Mouse (Mus musculus): Measurements from ENCODE around the gene Etfb.
"Not testable (repeated sequence)": the region's sequence is repeated elsewhere in the genome, so short reads cannot be mapped to it uniquely, and the experiment has no call there.

Gene Etfb

DNA sequence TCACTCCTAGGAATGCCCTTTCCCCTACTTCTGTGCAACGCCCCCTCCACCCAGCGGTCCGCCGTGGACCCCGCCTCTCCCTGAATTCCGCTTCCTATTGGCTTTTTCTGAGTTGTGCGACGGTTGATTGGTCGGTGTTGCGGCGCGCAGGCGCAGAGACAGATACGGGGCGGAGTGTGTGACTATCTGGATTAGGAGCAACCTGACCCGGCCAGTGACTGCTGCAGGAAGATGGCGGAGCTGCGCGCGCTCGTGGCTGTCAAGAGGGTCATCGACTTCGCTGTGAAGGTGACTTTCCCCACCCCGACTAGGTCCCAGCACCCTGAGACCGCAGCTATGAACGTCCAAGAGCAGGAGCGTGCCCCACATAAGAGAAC is at the start of gene Etfb, which contains the start of gene Gm45233:
Gene Etfb (plus strand): TSS at position 167 of the 377 bp plus-strand sequence.
Gene Gm45233 (plus strand): TSS at position 212 of the 377 bp plus-strand sequence.
- DNase-seq (ENCODE audit: low spot score), result peak; percentile 93

DNA sequence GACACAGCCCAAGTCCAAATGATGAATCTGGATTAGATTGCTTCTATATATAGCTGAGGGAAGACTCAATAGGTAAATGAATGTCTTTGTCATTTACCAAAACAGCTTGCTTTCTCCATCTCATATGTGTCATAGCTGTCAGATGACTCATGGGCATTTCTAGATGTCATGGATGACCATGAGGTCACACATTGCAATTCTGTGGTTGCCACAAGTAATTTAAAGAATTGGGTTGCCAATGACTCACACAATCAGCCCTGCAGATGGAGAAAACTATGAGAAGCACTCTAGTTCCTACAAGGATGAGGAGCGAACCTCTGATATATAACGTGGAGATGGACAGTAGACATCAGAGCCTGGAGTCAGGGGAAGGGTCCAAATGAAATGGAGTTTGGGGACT is 44.4 kb upstream of the Etfb start:
- DNase-seq (ENCODE audit: low spot score), result no peak

DNA sequence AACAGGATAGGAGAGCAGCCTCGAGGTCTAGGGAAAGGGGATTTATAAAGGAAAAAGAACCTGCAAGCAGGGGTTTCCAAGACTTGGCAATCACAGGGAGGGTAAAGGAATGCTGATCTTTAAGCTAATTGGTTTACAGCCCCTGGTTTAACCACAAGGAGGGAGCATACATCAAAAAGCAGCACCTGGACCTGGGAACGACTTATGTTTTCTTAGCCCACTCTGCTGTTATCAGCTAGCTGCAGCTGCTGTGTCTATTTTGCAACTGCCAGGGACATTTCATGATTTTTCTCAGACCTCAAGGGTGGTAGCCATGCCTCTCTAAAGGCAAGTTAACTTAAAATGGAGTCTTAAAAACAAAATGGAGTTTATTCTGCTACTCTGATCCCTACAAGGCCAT is 41.2 kb upstream of the Etfb start:
- no peak for DNase-seq (ENCODE audit: low spot score)

DNA sequence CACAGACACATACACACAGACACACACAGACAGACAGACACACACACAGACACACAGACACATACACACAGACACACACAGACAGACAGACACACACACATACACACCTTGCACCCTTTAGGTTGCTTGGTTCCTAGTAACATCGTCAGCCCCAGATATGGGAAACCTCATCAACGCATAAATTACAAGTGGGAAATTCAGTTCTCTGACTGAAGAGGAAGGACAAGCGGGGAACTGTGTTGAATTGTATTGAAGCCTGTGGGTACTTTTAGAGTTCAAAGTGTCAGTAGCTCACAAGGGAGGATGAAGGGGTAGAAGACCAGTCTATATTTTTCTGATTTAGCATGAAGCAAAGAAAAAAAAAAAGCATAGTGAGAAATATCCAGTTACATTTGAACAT is 36.3 kb upstream of the Etfb start:
- DNase-seq (ENCODE audit: low spot score), result no peak

DNA sequence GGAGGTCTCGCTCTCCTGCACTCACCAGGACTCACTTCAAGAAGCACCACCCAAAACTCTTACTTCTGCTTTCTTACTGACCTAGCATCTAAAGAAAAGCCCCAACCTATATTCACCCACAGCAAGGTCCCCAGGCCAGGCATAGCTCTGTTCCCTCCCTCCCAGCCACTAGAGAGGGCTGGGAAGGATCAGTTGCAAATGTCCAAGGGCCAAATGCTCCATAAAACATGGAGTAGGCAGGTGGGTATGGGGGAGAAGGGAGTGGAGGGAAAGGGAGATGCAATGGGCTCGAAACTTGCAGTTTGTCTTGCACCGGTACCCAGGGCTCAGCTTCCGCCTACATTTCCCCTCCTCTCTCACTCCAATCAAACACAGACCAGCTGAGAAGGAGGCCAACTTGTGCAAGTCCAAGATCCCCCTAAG is 35.7 kb upstream of the Etfb start, which contains the start of gene Siglecg:
Gene Siglecg (plus strand): TSS at position 74 of the 423 bp plus-strand sequence.
- no peak for DNase-seq (ENCODE audit: low spot score)

DNA sequence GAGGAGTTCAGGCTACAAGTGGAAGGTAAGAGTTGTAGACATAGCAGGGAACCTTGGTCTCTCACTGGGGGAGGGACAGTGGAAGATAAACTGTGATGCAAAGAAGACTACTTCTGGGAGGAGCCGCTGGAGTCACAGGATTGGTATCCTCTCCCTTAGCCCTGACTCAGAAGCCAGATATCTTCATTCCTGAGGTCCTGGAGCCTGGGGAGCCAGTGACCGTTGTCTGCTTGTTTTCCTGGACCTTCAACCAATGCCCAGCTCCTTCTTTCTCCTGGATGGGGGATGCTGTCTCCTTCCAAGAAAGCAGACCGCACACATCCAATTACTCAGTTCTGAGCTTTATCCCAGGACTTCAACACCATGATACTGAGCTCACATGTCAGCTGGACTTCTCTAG is 34.8 kb upstream of the Etfb start:
- DNase-seq (ENCODE audit: low spot score), result no peak

DNA sequence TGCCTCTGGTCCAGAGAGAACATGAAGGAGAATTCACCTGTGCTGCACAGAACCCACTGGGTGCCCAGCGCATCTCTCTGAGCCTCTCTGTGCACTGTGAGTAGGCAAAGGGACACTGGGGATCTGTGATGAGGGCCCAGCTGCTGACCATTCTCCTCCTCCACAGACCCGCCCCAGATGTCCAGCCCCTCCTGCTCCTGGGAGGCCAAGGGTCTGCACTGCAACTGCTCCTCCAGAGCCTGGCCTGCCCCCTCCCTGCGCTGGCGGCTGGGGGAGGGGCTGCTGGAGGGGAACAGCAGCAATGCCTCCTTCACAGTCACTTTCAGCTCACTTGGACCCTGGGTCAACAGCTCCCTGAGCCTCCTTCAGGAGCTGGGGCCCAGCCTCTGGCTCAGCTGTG is 32.2 kb upstream of the Etfb start:
- not testable (repeated sequence) for DNase-seq (ENCODE audit: low spot score)

DNA sequence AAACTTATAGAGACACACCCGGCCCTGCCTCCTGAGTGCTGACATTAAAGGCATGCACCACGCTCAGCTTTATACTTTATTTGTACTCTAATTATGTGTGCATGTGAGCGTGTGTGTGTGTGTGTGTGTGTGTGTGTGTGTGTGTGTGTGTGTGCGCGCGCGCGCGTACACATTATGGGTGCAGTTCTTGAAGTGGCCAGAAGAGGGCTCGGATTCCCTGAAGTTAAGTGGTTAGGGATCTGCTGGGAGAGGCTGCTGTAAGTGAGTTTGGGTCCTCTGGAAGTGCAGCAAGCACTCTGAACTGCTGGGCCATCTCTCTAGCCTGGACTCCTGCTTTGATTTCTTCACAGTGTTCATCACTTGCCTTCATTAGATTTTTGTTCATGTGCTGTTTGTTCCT is 26.6 kb upstream of the Etfb start:
- no peak for DNase-seq (ENCODE audit: low spot score)

DNA sequence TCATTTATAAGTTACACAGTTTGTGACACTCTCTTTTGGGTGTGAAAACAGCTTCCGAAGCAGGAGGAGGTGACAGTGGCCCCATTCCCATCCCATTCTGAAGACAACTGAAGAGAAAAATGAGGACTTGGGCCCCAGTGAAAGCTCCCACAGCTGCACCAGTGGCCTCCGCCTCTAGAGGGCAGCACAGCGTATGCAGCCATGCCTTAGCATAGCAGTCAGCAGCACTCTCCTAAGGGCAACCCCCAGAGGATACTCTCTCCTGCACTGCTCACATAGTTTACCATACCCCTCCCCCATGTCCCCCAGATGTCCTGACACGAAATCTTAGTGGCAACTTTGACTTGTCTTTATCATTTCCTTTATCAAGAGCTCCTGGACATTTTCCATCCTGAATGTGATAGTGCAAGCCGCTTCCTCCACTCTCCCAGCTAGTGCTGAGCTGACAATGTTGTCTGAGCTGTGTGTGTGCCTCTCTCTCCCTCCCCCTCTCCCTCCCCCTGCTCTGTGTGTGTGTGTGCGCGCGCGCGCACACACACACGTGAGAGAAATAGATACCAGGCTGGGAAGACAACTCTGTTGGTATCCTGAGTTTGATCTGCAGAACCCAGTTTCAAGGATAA is 20.8 kb upstream of the Etfb start:
- DNase-seq (ENCODE audit: low spot score), result peak; percentile 67

DNA sequence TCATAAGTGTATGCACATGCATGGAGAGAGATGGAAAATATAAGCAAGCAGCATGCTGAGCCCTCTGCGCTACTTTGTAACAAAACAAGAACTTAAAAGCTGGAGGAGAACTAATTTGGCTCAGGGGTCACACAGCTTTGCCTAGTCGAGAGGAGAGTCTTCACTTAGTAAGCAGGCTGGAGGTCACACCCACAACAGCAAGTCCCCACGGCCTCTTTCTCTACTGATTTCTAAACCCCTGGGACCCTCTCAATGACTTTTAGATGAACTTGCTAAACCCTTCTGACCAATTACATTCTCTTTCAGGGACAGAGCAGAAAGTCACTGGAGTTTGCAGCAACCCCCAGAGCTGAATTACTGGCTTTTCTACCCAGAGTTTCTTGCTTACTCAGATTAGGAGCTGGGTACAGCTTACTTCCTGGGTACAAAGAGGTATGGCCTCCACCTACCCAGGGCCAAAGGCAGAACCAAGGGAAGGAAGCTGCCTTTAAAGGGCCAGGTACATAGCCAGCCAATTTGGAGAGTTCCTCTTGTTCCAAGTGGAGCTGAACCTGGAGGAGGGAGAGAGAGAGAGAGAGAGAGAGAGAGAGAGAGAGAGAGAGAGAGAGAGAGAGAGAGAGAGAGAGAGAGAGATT is 19.8 kb upstream of the Etfb start:
- no peak for DNase-seq (ENCODE audit: low spot score)

DNA sequence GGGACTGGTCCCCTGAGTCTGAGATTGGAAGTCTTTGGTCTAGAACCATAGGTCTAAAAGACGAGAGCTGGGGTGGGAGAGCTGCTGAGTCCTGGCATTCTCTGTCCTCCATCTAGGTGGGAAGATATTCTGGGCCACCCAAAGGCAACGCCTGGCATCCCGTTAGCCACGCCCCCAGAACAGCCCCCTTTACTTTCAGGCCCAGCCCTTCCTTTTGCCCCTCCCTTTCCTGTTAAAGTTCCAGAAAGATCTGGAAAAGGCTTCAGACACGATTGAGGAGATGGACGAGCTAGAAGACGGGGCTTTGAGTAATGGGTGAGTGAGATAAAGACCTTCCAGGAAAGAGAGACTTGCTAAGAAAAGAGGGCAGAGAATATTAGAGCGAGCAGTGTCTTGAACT is 16.5 kb upstream of the Etfb start, which contains the start of gene Lim2:
Gene Lim2 (plus strand): TSS at position 265 of the 400 bp plus-strand sequence.
- DNase-seq (ENCODE audit: low spot score), result no peak

DNA sequence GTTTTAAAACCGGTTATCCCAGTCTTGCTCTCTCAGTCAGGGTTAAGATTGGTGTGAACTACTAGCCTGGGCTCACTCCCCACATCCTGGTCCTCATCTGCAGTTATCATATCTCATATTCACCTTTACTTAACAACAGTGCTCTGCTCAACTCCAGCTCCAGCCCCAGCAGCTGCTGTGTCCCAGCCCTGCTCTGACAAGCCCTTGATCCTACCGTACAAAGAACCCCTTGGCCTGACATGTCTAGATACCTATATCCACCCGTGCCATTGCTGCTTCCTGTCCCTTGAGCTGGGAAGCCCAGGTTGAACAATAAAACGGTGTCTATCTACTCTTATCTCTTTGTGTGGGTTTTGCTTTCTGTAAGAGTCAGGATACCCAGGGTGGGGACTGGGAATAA is 14.4 kb upstream of the Etfb start:
- DNase-seq (ENCODE audit: low spot score), result no peak

DNA sequence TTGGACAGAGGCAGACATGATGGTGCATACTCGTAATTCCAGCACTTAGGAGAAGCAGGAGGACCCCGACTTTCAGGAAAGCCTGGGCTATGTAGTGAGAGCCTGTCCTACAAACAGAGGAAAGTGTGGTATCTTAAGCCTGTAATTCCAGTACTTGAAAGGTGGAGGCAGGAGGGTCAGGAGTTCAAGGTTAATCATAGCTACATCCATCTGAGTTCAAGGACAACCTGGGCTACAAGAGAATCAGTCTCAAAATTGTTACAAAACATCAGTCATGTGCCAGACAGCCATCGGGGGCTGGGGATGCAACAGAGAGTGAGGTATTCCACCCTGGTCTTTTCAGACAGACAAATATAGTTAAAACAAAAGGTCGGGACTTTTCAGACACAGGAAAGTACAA is 11.0 kb upstream of the Etfb start:
- DNase-seq (ENCODE audit: low spot score), result no peak

DNA sequence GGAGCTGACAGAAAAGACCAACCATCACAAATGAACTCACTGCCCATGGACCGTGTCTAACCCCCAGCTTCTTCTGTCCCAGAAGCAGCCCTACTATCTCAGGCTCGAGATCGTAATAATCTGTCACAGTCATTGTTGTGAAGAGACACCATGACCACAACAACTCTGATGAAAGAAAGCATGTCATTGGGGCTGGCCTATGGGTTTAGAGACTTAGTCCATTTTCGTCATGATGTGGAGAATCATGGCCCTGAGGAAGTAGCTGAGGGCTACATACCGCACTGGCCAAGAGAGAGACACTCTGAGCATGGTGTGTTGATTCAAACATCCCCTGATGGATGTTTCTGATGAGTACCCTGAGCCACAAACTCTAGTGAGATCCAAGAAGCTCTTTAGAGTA is 9.2 kb upstream of the Etfb start:
- no peak for DNase-seq (ENCODE audit: low spot score)

DNA sequence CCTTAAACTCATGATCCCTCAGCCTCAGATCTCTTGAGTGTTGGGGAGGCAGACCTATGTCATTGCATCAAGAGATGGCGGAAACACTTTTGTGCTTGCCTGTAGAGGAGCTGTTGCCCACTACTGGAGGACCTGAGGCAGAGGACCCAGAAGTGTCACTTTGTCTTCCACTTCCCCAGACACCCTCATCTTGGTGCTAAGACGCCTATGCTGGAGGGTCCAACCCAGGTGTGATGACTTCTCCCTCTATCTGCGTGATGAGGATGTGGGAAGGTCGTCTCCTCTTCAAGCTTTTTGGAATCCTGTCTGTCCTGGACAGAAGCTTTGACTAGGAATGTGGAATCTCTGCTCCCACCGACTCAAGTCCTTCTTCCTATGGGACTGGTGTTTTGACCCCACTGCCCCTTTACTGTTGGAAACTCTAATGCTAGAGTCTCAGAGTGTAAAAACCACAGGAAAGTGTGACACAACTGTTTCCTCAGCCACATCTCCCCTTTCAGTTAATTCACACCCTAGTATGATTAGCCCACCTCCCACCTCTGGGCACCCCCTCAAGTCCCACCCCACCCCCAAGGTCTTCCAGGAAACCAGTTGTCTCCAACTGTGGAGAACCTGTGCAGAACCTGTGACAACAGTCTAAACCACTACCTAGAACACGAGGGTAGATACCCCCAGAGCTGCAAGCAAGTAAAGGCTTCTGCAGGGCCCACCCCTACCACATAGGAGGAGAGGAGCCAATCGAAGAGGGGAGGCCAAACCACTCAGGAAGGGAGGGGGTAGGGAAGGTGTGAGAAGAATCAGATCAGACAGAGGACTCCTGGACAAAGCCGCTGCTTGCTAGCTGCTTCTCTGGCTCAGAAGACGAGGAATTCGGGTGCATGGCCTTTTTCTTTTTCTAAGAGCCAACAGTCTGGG is 7.3 kb upstream of the Etfb start, which contains the start of gene Nkg7:
Gene Nkg7 (plus strand): TSS at position 733 of the 915 bp plus-strand sequence.
- DNase-seq (ENCODE audit: low spot score), result no peak

DNA sequence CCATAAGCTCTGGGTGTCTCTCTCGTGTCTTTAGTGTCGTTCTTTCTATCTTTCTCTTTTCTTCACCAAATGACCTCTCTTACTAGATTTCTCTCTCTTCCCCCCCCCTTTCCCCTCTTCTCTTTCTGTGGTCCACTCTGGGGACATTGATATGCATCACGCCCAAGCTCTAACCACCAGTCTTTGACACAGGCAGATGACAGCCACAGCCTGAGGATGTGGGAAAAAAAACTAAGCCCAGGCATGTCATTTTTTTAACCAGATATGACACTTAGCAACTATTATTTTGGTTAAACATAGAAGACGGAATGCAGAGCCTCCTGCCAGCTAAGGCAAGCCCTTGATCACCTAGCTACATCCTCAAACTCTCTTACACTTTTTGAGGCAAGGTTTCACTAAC is 5.3 kb upstream of the Etfb start:
- DNase-seq (ENCODE audit: low spot score), result no peak

DNA sequence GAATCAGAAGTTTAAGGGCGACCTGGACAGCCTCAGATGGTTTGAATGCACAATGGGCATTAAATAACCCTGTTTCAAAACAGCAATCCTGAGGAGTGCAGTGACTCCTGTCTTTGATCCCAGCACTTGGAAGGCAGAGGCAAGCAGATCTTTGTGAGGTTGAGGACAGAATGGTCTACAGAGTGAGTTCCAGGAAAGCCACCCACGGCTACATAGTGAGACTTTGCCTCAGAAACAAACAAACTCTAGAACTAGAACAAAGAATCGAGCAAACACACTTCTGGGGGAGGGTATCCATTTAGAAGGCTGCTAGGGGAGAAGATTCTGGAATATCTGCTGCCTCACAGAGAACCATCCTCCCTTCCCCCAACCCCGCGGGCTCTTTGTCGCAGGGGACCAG is 3.4 kb upstream of the Etfb start, which contains the start of gene Cldnd2:
Gene Cldnd2 (plus strand): TSS at position 301 of the 400 bp plus-strand sequence.
- DNase-seq (ENCODE audit: low spot score), result no peak

DNA sequence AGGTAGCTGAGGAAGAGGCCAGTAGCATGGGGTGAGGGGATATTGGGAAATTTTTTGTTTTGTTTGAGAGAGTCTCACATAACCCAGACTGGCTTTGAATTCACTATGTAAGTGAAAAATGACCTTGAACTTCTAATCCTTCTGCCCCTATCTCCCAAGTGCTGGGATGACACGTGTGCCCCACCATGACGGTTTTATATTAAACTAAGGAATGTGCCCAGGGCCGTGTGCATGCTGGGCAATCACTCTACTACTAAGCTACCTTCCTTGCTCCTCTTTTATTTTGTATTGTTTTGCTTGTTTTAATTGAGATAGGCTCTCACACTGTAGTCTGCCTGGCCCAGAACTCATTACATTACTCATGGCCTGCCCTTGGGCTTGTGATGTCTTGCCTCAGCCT is 2.8 kb upstream of the Etfb start:
- no peak for DNase-seq (ENCODE audit: low spot score)

DNA sequence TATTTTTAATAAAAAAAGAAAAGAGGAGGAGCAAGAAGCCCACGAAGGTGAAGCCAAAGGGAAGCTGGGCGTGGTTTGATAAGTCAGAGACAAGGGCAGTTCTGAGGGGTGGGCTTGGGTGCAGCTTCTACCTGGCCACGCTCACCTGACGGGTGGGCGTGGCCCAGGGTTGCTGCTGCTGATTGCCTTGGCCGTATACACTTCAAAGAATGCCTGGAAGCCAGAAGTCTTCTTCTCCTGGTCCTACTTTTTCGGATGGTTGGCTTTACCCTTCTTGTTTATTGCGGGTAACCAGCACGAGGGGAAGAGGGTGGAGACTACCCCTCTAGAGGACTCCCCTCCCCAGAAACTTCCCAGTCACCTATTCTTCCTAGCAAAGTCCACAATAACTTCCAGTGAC is 1.2 kb upstream of the Etfb start:
- no peak for DNase-seq (ENCODE audit: low spot score)

DNA sequence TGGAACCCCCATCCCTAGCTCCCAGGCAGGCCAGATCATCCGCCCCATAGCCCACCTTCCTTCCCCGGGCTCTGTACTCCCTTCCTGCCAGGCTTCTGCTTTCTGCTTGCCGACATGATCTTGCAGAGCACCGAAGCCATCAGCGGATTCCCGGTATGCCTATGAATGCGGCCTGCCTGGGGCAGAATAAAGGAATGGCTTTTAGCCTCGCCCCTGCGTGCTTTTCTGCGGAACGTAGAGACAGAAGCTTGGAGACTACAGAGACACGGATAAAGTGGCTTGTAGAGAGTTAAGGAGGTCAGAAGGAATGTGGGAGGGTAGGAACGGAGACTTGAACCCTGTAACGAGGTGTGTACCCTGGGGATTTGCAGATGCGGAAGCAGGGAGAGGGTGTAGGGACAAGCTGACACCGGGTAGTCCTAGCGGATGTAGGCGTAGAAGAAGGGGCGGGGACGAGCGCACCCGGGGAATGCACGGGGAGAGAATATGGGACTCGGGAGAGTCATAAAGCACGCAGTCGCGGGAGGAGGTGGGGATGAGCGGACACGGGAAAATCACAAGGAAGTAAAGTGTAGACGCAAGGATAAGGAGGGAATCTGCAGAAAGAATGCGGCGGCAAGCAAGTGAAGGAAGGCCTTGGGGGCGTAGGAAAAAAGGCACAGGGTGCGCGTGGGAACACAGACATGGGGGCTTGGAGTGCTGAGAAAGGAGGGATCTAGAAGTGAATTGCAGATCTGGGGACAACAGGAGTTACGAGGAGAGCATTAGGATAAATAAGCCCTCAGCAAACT is 562 bp upstream of the Etfb start:
- DNase-seq (ENCODE audit: low spot score), result peak; percentile 59

DNA sequence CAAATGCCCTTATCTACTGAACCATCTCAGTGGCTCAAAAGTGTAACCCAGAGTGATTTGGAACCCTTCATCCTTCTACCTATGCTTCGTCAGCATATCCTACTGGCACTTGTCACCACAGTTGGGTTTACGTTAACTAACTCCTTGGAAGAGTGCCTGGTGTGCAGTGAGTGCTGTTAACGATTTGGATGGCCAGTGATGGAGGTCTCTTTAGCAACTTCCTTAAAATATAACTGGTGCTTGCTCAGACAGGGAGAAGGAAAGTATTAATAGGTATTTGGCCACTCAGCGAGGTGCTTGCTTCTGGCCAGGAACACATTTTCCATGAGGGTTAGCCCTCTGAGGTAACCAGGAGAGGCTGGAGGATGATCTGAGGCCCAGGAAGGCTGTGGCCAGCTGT is 3.9 kb downstream of the Etfb start:
- no peak for DNase-seq (ENCODE audit: low spot score)

DNA sequence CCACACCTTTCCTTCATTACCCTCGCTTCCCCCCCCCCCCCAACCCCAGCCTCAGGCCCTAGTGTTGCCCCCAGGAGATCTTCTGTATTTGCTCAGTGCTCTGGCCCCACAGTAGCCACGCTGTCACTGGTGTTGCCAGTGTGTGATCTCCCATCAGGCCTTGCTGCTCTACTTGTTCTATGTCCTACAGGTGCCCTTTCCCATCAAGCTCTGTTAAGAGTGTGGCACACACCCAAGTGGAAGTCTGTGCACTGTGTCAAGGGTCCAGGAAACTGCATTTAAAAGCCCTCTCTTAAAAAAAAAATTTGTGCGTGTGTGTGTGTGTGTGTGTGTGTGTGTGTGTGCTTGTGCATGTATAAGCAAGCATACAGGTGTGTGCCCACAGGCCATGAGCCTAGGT is 4.4 kb downstream of the Etfb start:
- DNase-seq (ENCODE audit: low spot score), result no peak
